Mouse (Mus musculus): Measurements from ENCODE around the gene Nudt2. TPM values are rescaled to one million over a fixed set of nuclear protein-coding genes. Genes with fewer than 3 reads are reported as not detected.

Gene Nudt2
- total RNA-seq, 2 experiments from 2014 or later, result 22.9 to 37.8 TPM

- no peak for DNase-seq
These were observed 54.2 kb downstream of the Nudt2 start for GRCm38 (mm10) chr4:41519195-41519594.

- DNase-seq, result no peak
These were observed 55.7 kb downstream of the Nudt2 start for GRCm38 (mm10) chr4:41520641-41521040.

GRCm38 (mm10) chr4:41522136-41522535 lies 57.2 kb downstream of the Nudt2 start:
- no peak for DNase-seq

DNA sequence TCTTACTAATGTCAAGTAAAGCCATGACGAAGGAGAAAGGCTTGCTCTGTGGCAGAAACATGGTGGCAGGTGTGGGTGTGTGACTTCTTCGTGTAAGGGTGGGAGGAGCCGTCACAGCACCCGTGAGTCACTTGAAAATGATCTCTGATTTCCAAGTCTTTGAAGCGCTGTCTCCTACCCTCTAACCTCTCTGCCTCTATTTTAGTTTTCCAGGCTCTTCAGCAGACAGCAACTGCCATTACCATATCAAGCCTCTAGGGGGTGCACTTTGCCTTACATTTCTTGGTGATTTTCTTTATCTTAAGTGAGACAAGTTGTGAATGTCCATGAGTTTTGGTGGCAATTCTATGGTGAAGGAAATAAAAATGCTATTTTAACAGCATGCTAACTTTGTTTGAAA lies 57.8 kb downstream of the Nudt2 start:
- DNase-seq, result peak; percentile 38 to 55

GRCm38 (mm10) chr4:41523839-41524238 lies 58.9 kb downstream of the Nudt2 start:
- DNase-seq, result no peak

DNA sequence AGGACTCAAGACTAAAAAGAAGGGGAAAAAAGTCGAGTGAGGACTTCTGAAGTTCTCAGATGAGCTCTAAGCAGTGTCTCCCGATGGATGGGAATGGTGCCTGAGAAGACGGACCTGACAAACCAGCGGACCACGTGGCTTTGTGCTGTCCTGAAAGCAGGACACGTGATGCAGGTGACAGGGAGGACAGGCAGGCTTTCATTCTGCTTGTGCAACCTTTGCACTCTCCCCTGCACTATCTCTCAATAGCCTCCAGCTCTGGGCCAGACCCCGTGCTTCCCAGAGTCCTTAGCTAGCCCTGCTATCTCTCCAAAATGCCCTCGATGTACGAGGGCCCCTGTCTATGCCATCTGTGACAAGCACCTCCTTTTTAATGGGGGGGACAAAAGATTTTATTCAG lies 59.9 kb downstream of the Nudt2 start:
- DNase-seq, result no peak

DNA sequence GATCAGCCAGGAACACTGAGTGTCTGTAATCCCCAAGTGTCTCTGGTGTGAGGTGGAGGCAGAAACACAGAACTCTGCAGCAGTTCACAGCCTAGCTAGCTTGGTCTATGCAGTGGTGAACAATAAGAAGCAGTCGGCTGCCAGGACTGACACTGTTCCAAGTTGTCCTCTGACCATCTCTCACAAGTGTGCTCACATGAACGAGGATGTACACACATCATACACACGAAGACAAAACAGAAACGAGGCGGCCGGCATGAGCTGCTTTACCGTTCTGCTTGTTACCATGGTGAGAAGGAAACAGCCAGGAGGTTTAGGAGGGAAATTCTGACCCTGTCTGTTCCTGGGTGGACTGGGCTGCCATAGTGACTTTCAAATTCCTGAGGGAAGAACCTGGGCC lies 61.6 kb downstream of the Nudt2 start:
- DNase-seq, result no peak

- no peak for DNase-seq
These were observed 62.1 kb downstream of the Nudt2 start for GRCm38 (mm10) chr4:41527076-41527475.

- peak; percentile 63 to 65 for DNase-seq
These were observed 63.0 kb downstream of the Nudt2 start for GRCm38 (mm10) chr4:41527996-41528395.

Other genes starting within 250 kb of the Nudt2 start
- 10 to 100 TPM; 32.8 to 43.9 TPM for gene Ubap2, start 190.0 kb upstream of the Nudt2 start, total RNA-seq (2021)
- 10 to 100 TPM; 53.3 to 60.1 TPM for gene Dcaf12, start 150.3 kb upstream of the Nudt2 start, total RNA-seq (2021)
- 10 to 100 TPM; 46.1 to 46.7 TPM for gene Ubap1, start 116.2 kb upstream of the Nudt2 start, total RNA-seq (2021)
- gene Kif24, start 264 bp upstream of the Nudt2 start, total RNA-seq (2021), result 1 to 10 TPM; 1.4 to 2.1 TPM
- gene AI464131, start 37.9 kb downstream of the Nudt2 start, total RNA-seq (2021), result 10 to 100 TPM in 1 of 2 experiments, 1 to 10 TPM in 1; 8.4 to 14.8 TPM
- 1 to 10 TPM in 1 of 2 experiments, not detected in 1; 1.3 TPM for gene 1110017D15Rik, start 52.2 kb downstream of the Nudt2 start, total RNA-seq (2021)
- 10 to 100 TPM; 14.7 to 20.5 TPM for gene Fam219a, start 104.4 kb downstream of the Nudt2 start, total RNA-seq (2021)
- not detected for gene Dnaic1, start 104.6 kb downstream of the Nudt2 start, total RNA-seq (2021)
- 1 to 10 TPM; 2.8 to 3.5 TPM for gene Enho, start 175.2 kb downstream of the Nudt2 start, total RNA-seq (2021)
- gene Cntfr, start 231.9 kb downstream of the Nudt2 start, total RNA-seq (2021), result 10 to 100 TPM; 39.3 to 40.3 TPM
- gene Il11ra1, start 234.8 kb downstream of the Nudt2 start, total RNA-seq (2021), result 10 to 100 TPM; 79.1 to 85.0 TPM
- 10 to 100 TPM; 39.2 to 42.6 TPM for gene Rpp25l, start 248.4 kb downstream of the Nudt2 start, total RNA-seq (2021)

Measured in adrenal gland, postnatal 36 days (tissue).